10 mouse cellular contexts compared by ENCODE assay signal in genomic region chr9:60024545-60024944, GRCm38 (mm10).
DNase-seq lines count a peak whose midpoint lies in the region; ATAC-seq and TF ChIP-seq lines count a peak whose summit lies in the region.
"Had no signal": no experiment of that assay in that cellular context is flagged by ENCODE, and none has a peak within 500 bp of the region (broad histone marks: within the 10 kb centered on the region; RNA-seq: fewer than 3 reads in every experiment).

No protein-coding gene starts in this region.

- intact Hi-C loops in left cerebral cortex, postnatal 4 days (cut with DNase I): no loop called here

- no peak overlapping the region for H3K9ac ChIP-seq in hindbrain, postnatal 0 days (replicated peaks; ENCODE audit: low read length)
- H3K9ac ChIP-seq: heart, embryonic 15.5 days; limb, embryonic 12.5 days had no signal

- peaks cover 72% of the 10 kb centered on the region for H3K4me1 ChIP-seq in hindbrain, embryonic 10.5 days (replicated peaks)
- no peaks in the 10 kb centered on the region for H3K4me1 ChIP-seq in hindbrain, postnatal 0 days (ENCODE audit: insufficient read depth, low read length)

- no peak for ATAC-seq in hindbrain, postnatal 0 days

- 16% methylated on average over 5 of the region's 5 CpGs for WGBS in hindbrain, embryonic 10.5 days
- WGBS in hindbrain, postnatal 0 days: 17% methylated on average over 5 of the region's 5 CpGs

- H3K27ac ChIP-seq in hindbrain, embryonic 10.5 days: peak overlapping the region; percentile 30
- no peak overlapping the region for H3K27ac ChIP-seq in hindbrain, postnatal 0 days
- H3K27ac ChIP-seq: heart, embryonic 15.5 days; limb, embryonic 12.5 days had no signal

- no peak overlapping the region for H3K4me3 ChIP-seq in hindbrain, embryonic 10.5 days
- H3K4me3 ChIP-seq in hindbrain, postnatal 0 days (ENCODE audit: low read length): no peak overlapping the region
- H3K4me3 ChIP-seq: heart, embryonic 15.5 days; limb, embryonic 12.5 days had no signal

- TF ChIP-seq POLR2A in brain, embryonic 14.5 days (IDR thresholded peaks at IDR 0.05; ENCODE audit: borderline replicate concordance, extremely low read depth, insufficient read depth, insufficient read length, poor library complexity, severe bottlenecking): no peak

- H3K4me2 ChIP-seq in hindbrain, postnatal 0 days (ENCODE audit: low read depth, low read length): no peak overlapping the region
- H3K4me2 ChIP-seq: heart, embryonic 15.5 days; limb, embryonic 12.5 days had no signal

- no peak for TF ChIP-seq CTCF in hindbrain, postnatal 0 days (IDR thresholded peaks at IDR 0.05; ENCODE audit: low read depth)
- TF ChIP-seq CTCF in brain, embryonic 14.5 days (IDR thresholded peaks at IDR 0.05; ENCODE audit: borderline replicate concordance, extremely low read depth, insufficient read depth, insufficient read length): no peak

- no peaks in the 10 kb centered on the region for H3K36me3 ChIP-seq in hindbrain, embryonic 10.5 days
- no peaks in the 10 kb centered on the region for H3K36me3 ChIP-seq in hindbrain, postnatal 0 days (ENCODE audit: insufficient read depth, low read length)
- H3K36me3 ChIP-seq: heart, embryonic 15.5 days; limb, embryonic 12.5 days had no signal

- no peaks in the 10 kb centered on the region for H3K9me3 ChIP-seq in hindbrain, embryonic 10.5 days
- no peaks in the 10 kb centered on the region for H3K9me3 ChIP-seq in hindbrain, postnatal 0 days (ENCODE audit: low read length)
- H3K9me3 ChIP-seq: heart, embryonic 15.5 days; limb, embryonic 12.5 days had no signal

- no peak for DNase-seq in hindbrain, embryonic 10.5 days (ENCODE audit: low spot score)
- DNase-seq in hindbrain, postnatal 0 days (ENCODE audit: low spot score): no peak
- peak; percentile 15 to 37 for DNase-seq in urinary bladder, adult 18-20 months (ENCODE audit: low spot score in 2 of 2)
- DNase-seq in urinary bladder, postnatal 10 days (ENCODE audit: low spot score): no peak
- DNase-seq in brain, embryonic 14.5 days (ENCODE audit: low read depth): peak; percentile 34
- DNase-seq in MN1 (ENCODE audit: low spot score): no peak
- no peak for DNase-seq in left cerebral cortex, postnatal 4 days
- DNase-seq: thymus, adult 2 months had no signal

- H3K27me3 ChIP-seq in hindbrain, embryonic 10.5 days (ENCODE audit: insufficient read depth, poor library complexity, severe bottlenecking): 0 out of 2 replicates have a peak, but pooled peaks cover 3% of the 10 kb centered on the region
- H3K27me3 ChIP-seq in hindbrain, postnatal 0 days (ENCODE audit: insufficient read depth, low read length): no peaks in the 10 kb centered on the region
- H3K27me3 ChIP-seq: heart, embryonic 15.5 days had no signal

Comparison
In these comparisons a context has a peak if more than half of its experiments do, and no peak if none do; other contexts are left out.
1. DNase-seq: peak in urinary bladder, adult 18-20 months (2 of 2) and brain, embryonic 14.5 days (single experiment); none in hindbrain, embryonic 10.5 days (single experiment), hindbrain, postnatal 0 days (single experiment), urinary bladder, postnatal 10 days (single experiment), MN1 (single experiment) and left cerebral cortex, postnatal 4 days (single experiment).